Mouse (Mus musculus) liver, adult 2 months (tissue): ENCODE data around the gene Nfia. TPM values are rescaled to one million over a fixed set of nuclear protein-coding genes. Genes with fewer than 3 reads are reported as not detected.

Experiments
- DNase-seq: peaks from one replicate; pipeline ENCODE4 v3.0.0-alpha.2; 2011; ENCODE audit warnings: low read depth, low spot score; ENCODE audit errors: extremely low read depth
- H3K27ac ChIP-seq: fragments of 200-500 bp; replicated peaks from 2 replicates; pipeline ENCODE4 v1.5.1; 2012; ENCODE audit warnings: low read depth, mild to moderate bottlenecking, control low read depth, inconsistent platforms, low read length; ENCODE audit not compliant: insufficient read depth
- H3K27me3 ChIP-seq: fragments of 200-500 bp; 2 replicates; pipeline ENCODE4 v1.6.1; 2012; ENCODE audit warnings: mild to moderate bottlenecking, moderate library complexity, low read length, inconsistent platforms; ENCODE audit not compliant: control insufficient read depth, insufficient read depth
- H3K36me3 ChIP-seq: fragments of 200-500 bp; 2 replicates; pipeline ENCODE4 v1.6.1; 2012; ENCODE audit warnings: low read length, inconsistent platforms; ENCODE audit not compliant: control insufficient read depth, insufficient read depth
- H3K4me1 ChIP-seq: fragments of 200-500 bp; 2 replicates; pipeline ENCODE4 v1.6.1; 2011; ENCODE audit warnings: low read length; ENCODE audit not compliant: control insufficient read depth, insufficient read depth
- H3K4me3 ChIP-seq: fragments of 200-500 bp; 2 replicates; pipeline ENCODE4 v1.5.1; 2011; ENCODE audit warnings: low read depth, mild to moderate bottlenecking, control low read depth, low read length, moderate library complexity; ENCODE audit not compliant: insufficient read depth
- H3K79me2 ChIP-seq: fragments of 200-500 bp; 2 replicates; pipeline ENCODE4 v1.6.1; 2012; ENCODE audit warnings: inconsistent platforms, mild to moderate bottlenecking, low read length, moderate library complexity; ENCODE audit not compliant: control insufficient read depth, insufficient read depth
- H3K9ac ChIP-seq: fragments of 200-500 bp; 2 replicates; pipeline ENCODE4 v1.6.1; 2012; ENCODE audit warnings: low read depth, mild to moderate bottlenecking, control low read depth, inconsistent platforms, low read length
- CTCF ChIP-seq: fragments of 200-500 bp; IDR thresholded peaks from 2 replicates; pipeline ENCODE4 v1.5.1; 2011; ENCODE audit warnings: low read depth, low read length, control low read depth
- POLR2A ChIP-seq: fragments of 200-500 bp; IDR thresholded peaks from 2 replicates; pipeline ENCODE4 v1.6.1; 2011; ENCODE audit warnings: low read length, control low read depth; ENCODE audit not compliant: insufficient read depth; ENCODE audit errors: extremely low read depth
- WGBS: fragments of 180-500 bp; shearing (Covaris S2); methylation state at CpG from one replicate; pipeline ENCODE4 v1.1.7; 2018; 5-methylcytosine and 5-hydroxymethylcytosine counted together
- polyA plus RNA-seq: library from polyadenylated mRNA; depleted of rRNA; stranded (reverse); fragments of >200 nt; gene quantifications from 2 replicates; pipeline ENCODE4 v1.2.3, GENCODE M21; 2012
- total RNA-seq: library from RNA; depleted of rRNA; stranded (reverse); fragments of >200 nt; gene quantifications from 2 replicates; pipeline ENCODE4 v1.2.3, GENCODE M21; 2014

Gene Nfia
- total and polyA plus RNA-seq, 2 experiments, result 12.5 to 32.2 TPM

GRCm38 (mm10) chr4:98101153-98102096, 328.9 kb downstream of the Nfia start:
- Histone ChIP-seq H3K79me2 (no peaks in the 10 kb centered on the region; the same call in 1 of the 2 replicates), H3K27ac (no peak overlapping the region), H3K9ac (no peak overlapping the region), H3K27me3 (no peaks in the 10 kb centered on the region), H3K4me1 (peaks cover 10% of the 10 kb centered on the region), H3K36me3 (peaks cover 3% of the 10 kb centered on the region; the same call in 1 of the 2 replicates), H3K4me3 (no peak overlapping the region)
- 77% methylated on average over 10 of the region's 10 CpGs for WGBS
- DNase-seq, result no peak
- TF ChIP-seq POLR2A, result no peak
- TF ChIP-seq CTCF, result no peak

GRCm38 (mm10) chr4:98102625-98103336, 330.2 kb downstream of the Nfia start:
- no peak for DNase-seq
- Histone ChIP-seq H3K27me3 (no peaks in the 10 kb centered on the region), H3K4me1 (peaks cover 10% of the 10 kb centered on the region), H3K27ac (no peak overlapping the region), H3K36me3 (0 out of 2 replicates have a peak, but pooled peaks cover 2% of the 10 kb centered on the region), H3K4me3 (no peak overlapping the region), H3K79me2 (no peaks in the 10 kb centered on the region; the same call in 1 of the 2 replicates), H3K9ac (no peak overlapping the region)
- WGBS, result 84% methylated on average over 24 of the region's 24 CpGs
- TF ChIP-seq CTCF (no peak), POLR2A (no peak)

DNA sequence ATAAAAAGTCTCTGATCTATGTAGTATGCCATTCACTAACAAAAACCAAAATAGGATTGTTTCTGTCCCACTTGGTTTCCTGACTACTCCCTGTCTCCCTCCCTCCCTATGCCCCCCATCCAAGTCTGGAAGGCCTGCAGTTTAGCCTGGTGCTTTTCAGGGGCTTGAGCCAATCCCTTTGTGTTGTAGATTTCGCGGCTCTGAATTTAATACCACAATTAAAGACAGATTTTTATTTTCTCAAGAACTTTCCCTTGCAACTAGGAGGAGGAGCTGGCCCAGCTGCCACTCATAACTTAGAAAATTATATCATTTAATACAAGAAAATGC, 330.8 kb downstream of the Nfia start:
- no peak for DNase-seq
- TF ChIP-seq POLR2A, result no peak
- no peak for TF ChIP-seq CTCF
- Histone ChIP-seq H3K9ac (no peak overlapping the region), H3K79me2 (no peaks in the 10 kb centered on the region; the same call in 1 of the 2 replicates), H3K27me3 (no peaks in the 10 kb centered on the region), H3K27ac (no peak overlapping the region), H3K36me3 (no peaks in the 10 kb centered on the region), H3K4me3 (no peak overlapping the region), H3K4me1 (peaks cover 10% of the 10 kb centered on the region)
- 84% methylated on average over 2 of the region's 2 CpGs for WGBS

GRCm38 (mm10) chr4:98104161-98104560, 331.6 kb downstream of the Nfia start:
- peak; percentile 97 for DNase-seq
- 37% methylated on average over 8 of the region's 8 CpGs for WGBS
- Histone ChIP-seq H3K9ac (no peak overlapping the region), H3K27ac (peak overlapping the region; percentile 67), H3K36me3 (no peaks in the 10 kb centered on the region), H3K4me3 (no peak overlapping the region), H3K4me1 (peaks cover 10% of the 10 kb centered on the region), H3K27me3 (no peaks in the 10 kb centered on the region), H3K79me2 (no peaks in the 10 kb centered on the region)
- TF ChIP-seq POLR2A (no peak), CTCF (no peak)

DNA sequence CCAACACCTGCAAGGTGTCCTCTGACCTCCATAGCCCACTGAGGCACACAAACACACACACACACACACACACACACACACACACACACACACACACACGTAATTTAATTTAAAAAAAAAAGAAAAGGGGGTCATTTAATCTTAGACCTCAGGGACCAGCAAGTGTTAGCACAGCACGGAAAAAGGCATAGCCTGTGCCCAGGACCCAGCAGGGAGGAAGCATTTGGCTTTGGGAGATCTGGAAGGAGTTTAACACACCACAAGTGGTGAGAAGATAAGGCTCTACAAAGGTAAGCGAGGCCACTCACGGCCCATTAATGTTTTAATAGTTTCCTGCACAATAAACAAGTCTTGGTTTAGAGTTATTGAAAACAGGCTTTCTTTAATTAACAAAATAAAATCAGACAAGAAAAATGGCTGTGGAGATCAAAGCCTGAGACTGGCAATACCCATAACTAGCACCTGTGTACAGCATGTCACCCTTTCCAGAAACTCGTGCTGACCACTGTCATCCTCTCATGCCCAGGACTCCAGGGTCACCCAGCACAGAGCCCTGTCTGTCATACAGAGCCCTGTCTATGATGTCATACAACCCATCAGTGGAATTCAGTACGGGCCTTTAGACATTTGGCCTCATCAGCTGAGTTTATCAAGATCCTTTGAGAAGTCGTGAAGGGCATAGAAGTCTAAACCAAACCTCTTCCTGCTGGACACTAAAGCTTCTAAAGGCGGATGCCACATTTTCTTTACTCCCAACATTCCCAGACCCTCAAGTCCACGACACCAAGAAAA, 332.6 kb downstream of the Nfia start:
- 90% methylated on average over 9 of the region's 9 CpGs for WGBS
- H3K27me3 ChIP-seq, result no peaks in the 10 kb centered on the region
- peak overlapping the region; percentile 28; the same call in 1 of the 2 replicates for H3K27ac ChIP-seq
- TF ChIP-seq POLR2A (no peak), CTCF (no peak)
- no peak for DNase-seq
- H3K4me1 ChIP-seq, result peaks cover 10% of the 10 kb centered on the region
- no peak overlapping the region for H3K4me3 ChIP-seq
- no peaks in the 10 kb centered on the region for H3K36me3 ChIP-seq
- no peaks in the 10 kb centered on the region for H3K79me2 ChIP-seq
- H3K9ac ChIP-seq, result no peak overlapping the region
